Mouse (Mus musculus): ENCODE data around the gene Kcnab1.

Kcnab1 gene

DNA sequence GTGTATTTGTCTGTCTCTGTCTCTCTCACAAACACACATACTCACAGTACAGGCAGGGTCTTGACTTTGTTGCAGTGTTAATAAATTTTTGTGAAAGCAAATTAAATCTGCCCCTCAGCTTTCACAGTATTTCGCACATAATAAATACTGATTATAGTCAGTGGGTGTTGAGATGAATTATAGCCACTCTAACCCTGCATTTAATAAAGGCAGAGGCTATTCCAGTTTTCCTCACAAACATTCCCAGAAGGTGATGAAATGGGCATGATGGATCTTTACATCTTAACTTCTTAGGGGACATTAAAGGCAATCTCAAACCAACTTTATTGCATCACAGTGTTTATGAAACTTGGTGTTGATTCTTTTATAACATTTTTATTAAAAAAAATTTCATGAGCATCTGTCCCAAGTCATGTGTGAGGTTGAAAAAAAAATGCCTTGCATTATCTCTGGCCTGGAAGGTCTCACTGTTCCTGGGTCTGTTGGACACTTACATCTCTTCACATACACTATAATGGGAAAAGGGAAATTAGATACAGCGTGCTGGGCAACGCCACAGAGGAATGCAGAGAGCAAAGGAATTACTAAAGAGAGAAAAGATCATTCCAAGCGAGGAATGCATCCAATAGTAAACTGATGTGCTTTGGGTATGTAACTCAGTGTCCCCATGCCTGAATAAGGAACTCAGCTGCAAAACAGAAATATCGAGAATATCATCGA lies 95.3 kb downstream of the Kcnab1 start:
- DNase-seq (ENCODE audit: low read depth) = no peak

DNA sequence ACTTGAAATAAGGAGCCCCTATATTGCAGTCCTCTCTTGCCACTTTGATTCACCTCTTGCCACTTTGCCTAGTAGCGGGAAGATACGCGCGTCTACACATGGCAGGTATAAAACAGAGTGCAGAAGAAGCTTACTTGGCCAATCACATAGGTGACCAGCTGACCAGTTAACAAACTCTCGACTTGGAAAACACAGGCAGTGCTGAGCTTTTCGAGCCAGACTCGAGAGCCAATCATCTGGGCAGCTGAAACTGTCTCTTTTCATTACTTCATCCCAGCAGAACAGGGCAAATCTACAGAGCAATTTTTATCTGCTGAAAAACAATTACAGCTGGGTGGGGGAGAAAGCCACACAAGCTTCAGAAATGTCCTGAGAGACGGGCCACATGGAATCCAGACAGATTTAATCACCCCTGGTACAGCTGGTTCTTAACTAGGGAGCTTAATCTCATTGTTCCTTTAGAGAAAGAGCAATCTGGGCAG lies 96.4 kb downstream of the Kcnab1 start:
- no peak for DNase-seq (ENCODE audit: low read depth)

- no peak for DNase-seq (ENCODE audit: low read depth)
Observed at GRCm38 (mm10) chr3:65213725-65214124, 104.5 kb downstream of the Kcnab1 start.

- no peak for DNase-seq (ENCODE audit: low read depth)
Observed at GRCm38 (mm10) chr3:65214635-65215034, 105.5 kb downstream of the Kcnab1 start.

GRCm38 (mm10) chr3:65217673-65218579 lies 108.7 kb downstream of the Kcnab1 start:
- no peak for DNase-seq (ENCODE audit: low read depth)

DNA sequence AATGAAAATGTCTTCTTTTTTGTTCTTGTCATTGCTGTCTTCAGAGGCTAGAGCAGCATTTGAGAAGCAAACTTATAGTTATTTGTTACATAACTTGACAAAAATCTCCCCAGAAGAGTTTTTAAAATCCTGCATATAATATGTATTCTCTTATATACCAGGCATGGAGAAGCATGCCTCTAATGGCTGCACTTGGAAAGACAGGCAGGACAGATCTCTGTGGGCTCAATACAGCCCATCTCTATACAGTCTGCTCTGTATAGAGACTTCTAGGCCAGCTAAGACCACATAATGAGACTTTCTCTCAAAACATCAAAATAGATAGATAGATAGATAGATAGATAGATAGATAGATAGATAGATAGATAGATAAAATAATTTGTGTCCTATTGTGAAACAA lies 111.1 kb downstream of the Kcnab1 start:
- DNase-seq (ENCODE audit: low read depth) = no peak

DNA sequence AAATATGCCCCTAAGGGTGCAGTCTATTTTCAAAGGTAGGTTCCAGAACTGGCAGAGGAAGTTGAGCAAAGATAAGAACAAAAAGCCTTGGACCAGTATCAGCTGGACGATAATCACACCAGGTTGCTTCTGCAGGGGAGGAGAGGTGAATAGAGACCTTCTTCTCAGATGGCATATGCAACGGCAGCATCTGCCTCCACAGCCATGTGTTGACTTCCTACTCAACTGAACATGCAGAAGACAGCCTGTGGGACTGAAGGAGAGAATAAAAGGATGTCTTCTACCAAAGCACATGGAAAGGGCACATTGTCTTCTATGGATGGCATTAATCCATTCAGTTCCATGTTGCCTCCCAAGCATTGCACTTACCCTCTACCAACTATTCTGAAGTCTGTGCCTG lies 114.5 kb downstream of the Kcnab1 start:
- DNase-seq (ENCODE audit: low read depth) = no peak

DNA sequence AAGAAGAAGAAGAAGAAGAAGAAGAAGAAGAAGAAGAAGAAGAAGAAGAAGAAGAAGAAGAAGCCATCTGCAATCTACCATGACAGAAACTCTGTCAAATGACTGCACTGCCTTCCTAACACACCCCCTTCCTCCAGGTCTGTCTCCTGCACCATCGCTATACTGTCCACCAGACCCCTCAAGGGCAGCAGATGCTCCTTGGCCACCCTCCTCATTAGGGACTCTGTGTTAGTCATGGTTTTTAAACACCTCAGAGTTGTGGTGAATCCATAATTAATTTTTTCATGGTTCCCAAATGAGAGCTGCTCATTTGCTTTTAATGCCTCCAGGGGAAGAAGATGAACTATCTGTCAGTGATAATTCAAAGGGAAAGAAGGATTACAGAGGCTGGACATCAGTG lies 121.8 kb downstream of the Kcnab1 start:
- DNase-seq (ENCODE audit: low read depth) = no peak

DNA sequence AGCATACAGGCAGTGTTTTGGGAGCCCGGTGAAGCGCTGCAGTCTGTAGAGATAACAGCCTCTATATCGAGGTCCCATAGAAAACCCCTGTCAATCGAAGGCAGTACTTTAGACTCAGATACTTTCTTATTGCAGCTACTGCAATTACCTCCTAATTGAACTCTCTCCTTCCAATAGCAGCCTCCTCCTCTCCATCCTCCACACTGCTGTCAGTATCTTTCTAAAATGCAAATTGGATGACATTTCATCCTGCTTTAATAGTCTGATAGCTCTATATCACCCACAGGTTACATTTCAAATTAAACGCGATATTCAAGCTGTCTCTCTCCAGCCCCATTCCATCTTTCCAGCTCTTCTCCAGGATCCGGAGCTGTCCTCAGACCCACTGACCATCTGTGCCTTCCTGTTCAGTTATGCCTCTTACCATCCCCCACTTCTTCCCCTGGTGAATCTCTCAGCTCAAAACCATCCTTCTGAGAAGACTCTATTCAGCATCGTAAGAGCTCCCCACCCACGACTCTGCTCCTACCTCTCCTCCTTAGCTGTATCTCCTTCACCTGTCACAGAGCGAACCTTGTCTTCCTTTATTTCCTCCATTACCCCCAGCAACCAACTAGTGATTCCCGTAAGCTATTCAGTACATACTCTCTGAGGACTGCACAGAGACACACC lies 122.4 kb downstream of the Kcnab1 start:
- no peak for DNase-seq (ENCODE audit: low read depth)

DNA sequence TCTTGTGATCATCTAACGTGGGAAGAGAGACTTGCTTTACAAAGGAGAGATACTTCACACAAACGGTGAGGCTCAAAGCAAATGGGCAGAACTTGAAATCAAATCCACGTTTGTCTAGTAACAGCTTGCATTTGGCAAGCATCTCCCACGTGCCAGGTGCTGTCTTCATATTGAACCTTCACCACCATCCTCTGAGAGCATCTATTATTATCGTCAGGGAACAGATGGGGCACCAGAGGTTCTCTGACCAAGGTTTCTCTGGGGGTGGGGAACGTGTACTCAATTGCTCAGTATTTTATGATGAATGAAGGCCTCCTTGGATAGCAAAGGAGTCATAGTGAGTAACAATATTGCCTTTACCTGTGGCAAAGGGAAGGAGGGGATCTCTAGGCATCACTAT lies 139.8 kb downstream of the Kcnab1 start:
- DNase-seq (ENCODE audit: low read depth) = no peak

GRCm38 (mm10) chr3:65260521-65260920 lies 151.3 kb downstream of the Kcnab1 start:
- DNase-seq (ENCODE audit: low read depth) = no peak

- no peak for DNase-seq (ENCODE audit: low read depth)
Observed at GRCm38 (mm10) chr3:65262506-65263422, 153.6 kb downstream of the Kcnab1 start.

GRCm38 (mm10) chr3:65273317-65273716 lies 164.1 kb downstream of the Kcnab1 start:
- DNase-seq (ENCODE audit: low read depth) = no peak

DNA sequence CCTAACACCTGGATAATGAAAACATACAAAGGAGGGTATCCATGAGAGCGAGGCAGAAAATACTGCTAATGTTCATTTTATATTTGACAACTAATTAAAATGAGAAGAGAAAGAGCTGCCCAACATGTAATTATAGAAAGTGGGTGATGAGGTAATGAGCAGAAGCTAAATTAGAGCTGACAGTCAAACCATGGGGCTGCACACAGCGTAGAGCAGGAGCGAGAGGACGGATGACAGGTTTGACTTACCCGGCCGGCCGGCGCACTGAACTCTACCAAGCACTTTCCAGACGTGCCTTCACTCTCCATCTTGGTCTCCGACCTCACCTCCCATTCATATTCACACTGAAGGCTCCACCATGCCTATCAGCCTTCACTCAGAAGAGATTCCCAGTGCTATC lies 168.6 kb downstream of the Kcnab1 start:
- no peak for DNase-seq (ENCODE audit: low read depth)

GRCm38 (mm10) chr3:65283366-65283765 lies 174.2 kb downstream of the Kcnab1 start:
- DNase-seq (ENCODE audit: low read depth) = no peak

GRCm38 (mm10) chr3:65288994-65289393 lies 179.8 kb downstream of the Kcnab1 start:
- no peak for DNase-seq (ENCODE audit: low read depth)

GRCm38 (mm10) chr3:65296996-65297395 lies 187.8 kb downstream of the Kcnab1 start:
- DNase-seq (ENCODE audit: low read depth) = no peak

DNA sequence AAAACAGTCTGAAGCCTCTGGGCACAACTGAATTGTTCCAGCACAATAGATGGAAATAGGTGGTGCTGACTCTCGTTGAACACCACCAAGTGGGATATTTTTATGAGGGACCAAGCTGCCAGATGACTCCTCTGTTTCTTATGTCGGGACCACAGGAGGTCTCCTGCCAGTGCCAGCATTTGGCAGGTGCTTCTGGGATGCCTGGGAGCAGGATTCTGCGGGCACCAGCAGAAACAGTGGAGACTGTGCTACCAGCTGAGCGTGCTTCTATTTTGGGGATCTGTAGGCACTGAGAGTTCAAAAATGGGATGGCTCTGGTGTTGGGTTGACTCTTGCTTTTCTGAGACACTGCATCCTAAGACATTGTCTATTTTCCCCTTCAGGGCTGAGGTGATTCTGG lies 190.0 kb downstream of the Kcnab1 start:
- DNase-seq (ENCODE audit: low read depth) = no peak

DNA sequence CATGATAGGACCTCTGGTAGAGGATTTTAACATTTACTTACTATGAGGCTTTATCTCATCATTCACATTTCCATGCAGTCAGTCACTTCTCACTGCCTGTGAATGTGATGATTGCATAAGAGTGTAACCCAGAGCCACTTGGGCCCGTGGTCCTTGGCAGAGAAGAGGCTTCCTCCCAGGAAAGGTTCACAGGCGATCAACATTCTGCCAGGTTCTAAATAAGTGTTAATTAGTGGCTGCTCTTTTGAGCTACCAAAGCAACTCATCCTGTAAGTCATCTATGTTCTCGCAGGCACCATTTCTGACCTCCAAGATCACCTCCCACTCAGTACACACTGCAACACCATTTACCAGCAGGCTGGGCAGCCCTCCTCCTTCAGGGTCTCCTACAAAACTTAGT lies 192.3 kb downstream of the Kcnab1 start:
- DNase-seq (ENCODE audit: low read depth) = no peak

DNA sequence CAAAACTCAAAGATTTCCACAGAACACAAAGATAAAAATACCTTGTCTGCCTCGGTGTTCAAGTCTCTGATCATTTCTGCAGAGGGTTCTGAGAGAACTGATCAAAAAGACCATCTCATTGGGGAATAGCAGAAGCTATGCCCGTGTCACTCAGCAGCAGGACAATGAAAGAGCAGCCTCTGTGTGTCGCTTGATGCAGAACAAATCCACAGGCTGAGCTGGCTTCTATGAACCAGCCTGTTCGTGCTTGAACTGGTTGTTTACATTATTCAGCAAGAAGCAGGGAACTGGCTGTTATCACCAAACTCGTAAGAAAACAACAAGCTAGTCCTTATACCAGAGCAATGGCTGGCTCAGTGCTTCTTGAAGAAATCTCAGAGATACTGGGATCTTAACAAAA lies 193.4 kb downstream of the Kcnab1 start:
- no peak for DNase-seq (ENCODE audit: low read depth)

GRCm38 (mm10) chr3:65315837-65316236 lies 206.7 kb downstream of the Kcnab1 start:
- no peak for DNase-seq (ENCODE audit: low read depth)

GRCm38 (mm10) chr3:65316738-65317137 lies 207.6 kb downstream of the Kcnab1 start:
- DNase-seq (ENCODE audit: low read depth) = no peak
